Mouse (Mus musculus): ENCODE measurements around the gene Cmip. TPM values are rescaled to one million over a fixed set of nuclear protein-coding genes. Genes with fewer than 3 reads are reported as not detected.
A peak's percentile ranks its signal among the peaks of the same experiment; 100 is the strongest.

Cmip gene
- polyA plus RNA-seq, 1 experiment from 2014 or later = 11.5 TPM

- H3K4me2 ChIP-seq = no peak overlapping the region
- no peak overlapping the region for H3K4me3 ChIP-seq (replicated peaks)
- no peaks in the 10 kb centered on the region for H3K27me3 ChIP-seq
- H3K9ac ChIP-seq = no peak overlapping the region
- H3K9me3 ChIP-seq (replicated peaks) = no peaks in the 10 kb centered on the region
- H3K27ac ChIP-seq (replicated peaks) = no peak overlapping the region
- H3K4me1 ChIP-seq (replicated peaks) = peaks cover 82% of the 10 kb centered on the region
- WGBS (ENCODE audit: insufficient replicate concordance) = 63% methylated on average over 5 of the region's 5 CpGs
- 0 out of 2 replicates have a peak, but pooled peaks cover 8% of the 10 kb centered on the region for H3K36me3 ChIP-seq (replicated peaks)
- no peak for ATAC-seq (ENCODE audit: insufficient read depth)
Observed at GRCm38 (mm10) chr8:117326735-117327134, 69.9 kb downstream of the Cmip start.

- ATAC-seq (ENCODE audit: insufficient read depth) = peak; percentile 16; the same call in 1 of the 2 replicates
- Histone ChIP-seq H3K4me2 (no peak overlapping the region), H3K27ac (replicated peaks) (peak overlapping the region; percentile 39)
Observed at GRCm38 (mm10) chr8:117327385-117327837, 70.5 kb downstream of the Cmip start.

GRCm38 (mm10) chr8:117328758-117329157, 71.9 kb downstream of the Cmip start:
- 72% methylated on average over 9 of the region's 9 CpGs for WGBS (ENCODE audit: insufficient replicate concordance)
- H3K36me3 ChIP-seq (replicated peaks) = 0 out of 2 replicates have a peak, but pooled peaks cover 8% of the 10 kb centered on the region
- H3K4me2 ChIP-seq = no peak overlapping the region
- peaks cover 83% of the 10 kb centered on the region for H3K4me1 ChIP-seq (replicated peaks)
- no peak overlapping the region for H3K27ac ChIP-seq (replicated peaks)
- no peak for ATAC-seq (ENCODE audit: insufficient read depth)
- no peak overlapping the region for H3K9ac ChIP-seq
- no peaks in the 10 kb centered on the region for H3K27me3 ChIP-seq
- no peaks in the 10 kb centered on the region for H3K9me3 ChIP-seq (replicated peaks)
- H3K4me3 ChIP-seq (replicated peaks) = no peak overlapping the region

More at GRCm38 (mm10) chr8:117327385-117327837, 70.5 kb downstream of the Cmip start:
- 0 out of 2 replicates have a peak, but pooled peaks cover 8% of the 10 kb centered on the region for H3K36me3 ChIP-seq (replicated peaks)
- H3K4me1 ChIP-seq (replicated peaks) = peaks cover 82% of the 10 kb centered on the region
- no peaks in the 10 kb centered on the region for H3K9me3 ChIP-seq (replicated peaks)
- H3K9ac ChIP-seq = no peak overlapping the region
- WGBS (ENCODE audit: insufficient replicate concordance) = 57% methylated on average over 7 of the region's 7 CpGs
- H3K27me3 ChIP-seq = no peaks in the 10 kb centered on the region
- H3K4me3 ChIP-seq (replicated peaks) = no peak overlapping the region

GRCm38 (mm10) chr8:117329167-117329566, 72.3 kb downstream of the Cmip start:
- H3K27ac ChIP-seq (replicated peaks) = no peak overlapping the region
- no peak overlapping the region for H3K4me3 ChIP-seq (replicated peaks)
- ATAC-seq (ENCODE audit: insufficient read depth) = no peak
- H3K4me1 ChIP-seq (replicated peaks) = peaks cover 83% of the 10 kb centered on the region
- H3K9ac ChIP-seq = no peak overlapping the region
- no peaks in the 10 kb centered on the region for H3K9me3 ChIP-seq (replicated peaks)
- 0 out of 2 replicates have a peak, but pooled peaks cover 5% of the 10 kb centered on the region for H3K36me3 ChIP-seq (replicated peaks)
- H3K27me3 ChIP-seq = no peaks in the 10 kb centered on the region
- H3K4me2 ChIP-seq = no peak overlapping the region
- 84% methylated on average over 9 of the region's 9 CpGs for WGBS (ENCODE audit: insufficient replicate concordance)

- Histone ChIP-seq H3K9ac (no peak overlapping the region), H3K9me3 (replicated peaks) (no peaks in the 10 kb centered on the region), H3K4me3 (replicated peaks) (no peak overlapping the region), H3K27ac (replicated peaks) (no peak overlapping the region), H3K27me3 (no peaks in the 10 kb centered on the region), H3K36me3 (replicated peaks) (0 out of 2 replicates have a peak, but pooled peaks cover 3% of the 10 kb centered on the region), H3K4me2 (no peak overlapping the region), H3K4me1 (replicated peaks) (peaks cover 83% of the 10 kb centered on the region)
- 73% methylated on average over 2 of the region's 2 CpGs for WGBS (ENCODE audit: insufficient replicate concordance)
- ATAC-seq (ENCODE audit: insufficient read depth) = no peak
Observed at GRCm38 (mm10) chr8:117329903-117330302, 73.0 kb downstream of the Cmip start.

- Histone ChIP-seq H3K4me2 (no peak overlapping the region), H3K27ac (replicated peaks) (peak overlapping the region; percentile 91), H3K36me3 (replicated peaks) (no peaks in the 10 kb centered on the region), H3K9me3 (replicated peaks) (no peaks in the 10 kb centered on the region), H3K4me3 (replicated peaks) (no peak overlapping the region), H3K27me3 (no peaks in the 10 kb centered on the region), H3K4me1 (replicated peaks) (peaks cover 86% of the 10 kb centered on the region), H3K9ac (no peak overlapping the region)
- ATAC-seq (ENCODE audit: insufficient read depth) = no peak
- WGBS (ENCODE audit: insufficient replicate concordance) = 76% methylated on average over 27 of the region's 27 CpGs
Observed at GRCm38 (mm10) chr8:117332229-117333010, 75.6 kb downstream of the Cmip start.

- Histone ChIP-seq H3K9ac (peak overlapping the region; percentile 6; the same call in 1 of the 2 replicates), H3K4me3 (replicated peaks) (peak overlapping the region; percentile 34; the same call in 1 of the 2 replicates), H3K27ac (replicated peaks) (peak overlapping the region; percentile 91), H3K4me2 (peak overlapping the region; percentile 55), H3K4me1 (replicated peaks) (peaks cover 91% of the 10 kb centered on the region), H3K27me3 (no peaks in the 10 kb centered on the region), H3K9me3 (replicated peaks) (no peaks in the 10 kb centered on the region), H3K36me3 (replicated peaks) (no peaks in the 10 kb centered on the region)
- 58% methylated on average over 6 of the region's 6 CpGs for WGBS (ENCODE audit: insufficient replicate concordance)
- ATAC-seq (ENCODE audit: insufficient read depth) = no peak
Observed at GRCm38 (mm10) chr8:117333619-117334018, 76.8 kb downstream of the Cmip start.

- Histone ChIP-seq H3K27me3 (no peaks in the 10 kb centered on the region), H3K36me3 (replicated peaks) (no peaks in the 10 kb centered on the region), H3K4me1 (replicated peaks) (peaks cover 91% of the 10 kb centered on the region), H3K4me2 (peak overlapping the region; percentile 55), H3K27ac (replicated peaks) (peak overlapping the region; percentile 91), H3K9me3 (replicated peaks) (no peaks in the 10 kb centered on the region), H3K9ac (peak overlapping the region; percentile 40; the same call in 1 of the 2 replicates), H3K4me3 (replicated peaks) (peak overlapping the region; percentile 34)
- 30% methylated on average over 10 of the region's 10 CpGs for WGBS (ENCODE audit: insufficient replicate concordance)
- ATAC-seq (ENCODE audit: insufficient read depth) = peak; percentile 36
Observed at GRCm38 (mm10) chr8:117334058-117334747, 77.3 kb downstream of the Cmip start.

GRCm38 (mm10) chr8:117334748-117335393, 78.0 kb downstream of the Cmip start:
- 31% methylated on average over 14 of the region's 14 CpGs for WGBS (ENCODE audit: insufficient replicate concordance)
- Histone ChIP-seq H3K36me3 (replicated peaks) (no peaks in the 10 kb centered on the region), H3K4me2 (peak overlapping the region; percentile 55), H3K27me3 (no peaks in the 10 kb centered on the region), H3K9me3 (replicated peaks) (no peaks in the 10 kb centered on the region), H3K4me1 (replicated peaks) (peaks cover 92% of the 10 kb centered on the region), H3K4me3 (replicated peaks) (peak overlapping the region; percentile 34), H3K9ac (peak overlapping the region; percentile 40), H3K27ac (replicated peaks) (peak overlapping the region; percentile 91)
- peak; percentile 72 for ATAC-seq (ENCODE audit: insufficient read depth)

GRCm38 (mm10) chr8:117335423-117335822, 78.6 kb downstream of the Cmip start:
- peaks cover 95% of the 10 kb centered on the region for H3K4me1 ChIP-seq (replicated peaks)
- no peaks in the 10 kb centered on the region for H3K36me3 ChIP-seq (replicated peaks)
- peak overlapping the region; percentile 34; the same call in 1 of the 2 replicates for H3K4me3 ChIP-seq (replicated peaks)
- peak; percentile 52 for ATAC-seq (ENCODE audit: insufficient read depth)
- no peaks in the 10 kb centered on the region for H3K27me3 ChIP-seq
- peak overlapping the region; percentile 39 for H3K9ac ChIP-seq
- peak overlapping the region; percentile 91 for H3K27ac ChIP-seq (replicated peaks)
- H3K9me3 ChIP-seq (replicated peaks) = no peaks in the 10 kb centered on the region
- WGBS (ENCODE audit: insufficient replicate concordance) = 41% methylated on average over 8 of the region's 8 CpGs
- H3K4me2 ChIP-seq = peak overlapping the region; percentile 55
